In the genomic region with DNA sequence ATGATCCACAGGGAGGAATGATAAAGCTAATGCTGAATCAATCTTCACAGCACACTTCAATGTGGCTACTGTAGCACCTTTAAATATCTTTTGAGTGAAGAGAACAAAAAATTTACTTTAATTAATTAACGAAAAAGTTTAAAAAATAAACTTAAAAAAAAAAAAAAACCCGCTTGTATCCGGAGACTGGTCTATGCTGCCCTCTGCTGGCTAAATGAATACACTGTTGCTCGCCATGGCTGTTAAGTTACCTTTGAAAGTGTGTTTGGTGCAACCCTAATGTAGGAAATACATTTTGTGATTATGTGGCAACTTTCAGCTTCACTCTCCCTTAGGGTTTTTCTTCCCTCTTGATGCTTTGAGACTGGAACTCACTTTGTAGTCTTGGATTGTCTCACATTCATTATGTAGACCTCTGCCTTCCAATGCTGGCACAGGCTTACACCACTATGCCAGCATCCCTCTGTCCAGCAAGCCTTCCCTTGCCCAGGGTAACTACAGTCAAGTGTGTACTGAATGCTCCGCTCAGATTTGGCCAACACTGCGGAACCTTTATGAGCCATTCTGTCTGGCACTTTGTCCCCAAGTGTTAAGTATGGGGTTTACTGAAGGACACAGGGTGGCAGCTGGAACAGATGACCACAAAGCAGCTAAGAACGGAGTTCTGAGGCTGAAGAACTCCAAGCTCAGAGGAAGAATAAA, we compare ENCODE assay signal across 9 mouse cellular contexts. TPM values are rescaled to one million over a fixed set of nuclear protein-coding genes. Genes with fewer than 3 reads are reported as not detected.
DNase-seq lines count a peak whose midpoint lies in the region; ATAC-seq and TF ChIP-seq lines count a peak whose summit lies in the region.
"Had no signal": no experiment of that assay in that cellular context is flagged by ENCODE, and none has a peak within 500 bp of the region (broad histone marks: within the 10 kb centered on the region; RNA-seq: fewer than 3 reads in every experiment).

No protein-coding gene starts in this region.

- no peaks in the 10 kb centered on the region for H3K36me3 ChIP-seq in kidney, embryonic 14.5 days (ENCODE audit: control insufficient read depth, insufficient read depth, low read length)
- no peaks in the 10 kb centered on the region for H3K36me3 ChIP-seq in G1E (replicated peaks)
- H3K36me3 ChIP-seq: stomach, embryonic 15.5 days had no signal

- no peaks in the 10 kb centered on the region for H3K4me1 ChIP-seq in kidney, embryonic 14.5 days (ENCODE audit: control insufficient read depth, insufficient read depth, low read length)
- no peaks in the 10 kb centered on the region for H3K4me1 ChIP-seq in G1E (ENCODE audit: insufficient read depth, low read depth, low read length)

- no peak overlapping the region for H3K9ac ChIP-seq in kidney, embryonic 14.5 days (ENCODE audit: low read depth, low read length)
- H3K9ac ChIP-seq: stomach, embryonic 15.5 days had no signal

- no peak overlapping the region for H3K4me3 ChIP-seq in kidney, embryonic 14.5 days (ENCODE audit: low read length)
- no peak overlapping the region for H3K4me3 ChIP-seq in G1E (ENCODE audit: low read depth, low read length)
- H3K4me3 ChIP-seq: stomach, embryonic 15.5 days had no signal

- TF ChIP-seq CTCF in G1E (IDR thresholded peaks at IDR 0.05; ENCODE audit: low read depth, low read length): peak; percentile 37; the same call in 1 of the 2 replicates

- no peaks in the 10 kb centered on the region for H3K27me3 ChIP-seq in kidney, embryonic 14.5 days (ENCODE audit: control insufficient read depth, insufficient read depth, low read length)
- H3K27me3 ChIP-seq in G1E (ENCODE audit: insufficient read depth, low read length): peaks cover 14% of the 10 kb centered on the region
- H3K27me3 ChIP-seq: stomach, embryonic 15.5 days had no signal

- 18% methylated on average over 7 of the region's 7 CpGs for WGBS in kidney, embryonic 14.5 days

- ATAC-seq in kidney, embryonic 14.5 days (ENCODE audit: low FRiP score, low TSS enrichment): no peak
- no peak for ATAC-seq in G1E (ENCODE audit: extremely low read depth, insufficient number of reproducible peaks, low FRiP score, poor library complexity, severe bottlenecking)
- peak; percentile 82 for ATAC-seq in common myeloid progenitor, adult 5-6 weeks (replicated peaks; ENCODE audit: low read depth, poor library complexity, severe bottlenecking)
- peak; percentile 45 for ATAC-seq in neutrophil, adult 5-6 weeks (ENCODE audit: extremely low read depth, insufficient number of reproducible peaks, low FRiP score, poor library complexity, severe bottlenecking)

- no peaks in the 10 kb centered on the region for H3K9me3 ChIP-seq in kidney, embryonic 14.5 days (ENCODE audit: control insufficient read depth, low read length)
- H3K9me3 ChIP-seq in G1E (replicated peaks): no peaks in the 10 kb centered on the region
- H3K9me3 ChIP-seq: stomach, embryonic 15.5 days had no signal

- H3K27ac ChIP-seq in kidney, embryonic 14.5 days (ENCODE audit: low read depth, low read length): no peak overlapping the region
- H3K27ac ChIP-seq: stomach, embryonic 15.5 days had no signal

- peak; percentile 60 for DNase-seq in kidney, adult 18-20 months
- DNase-seq in CD4-positive helper T cell, adult 2 months (ENCODE audit: low read depth, low spot score): peak; percentile 80
- peak; percentile 13 for DNase-seq in G1E (ENCODE audit: low spot score)
- DNase-seq in kidney, postnatal 36 days: peak; percentile 67 to 83
- no peak for DNase-seq in right cerebral cortex, postnatal 25 days

- no peak overlapping the region for H3K4me2 ChIP-seq in kidney, embryonic 14.5 days (replicated peaks; ENCODE audit: low read depth, low read length)
- H3K4me2 ChIP-seq: stomach, embryonic 15.5 days had no signal

RNA-seq across cellular contexts. Expression of gene Cyth1, which starts 27.7 kb away (rescaled TPM):
- polyA plus RNA-seq in kidney, embryonic 14.5 days (2014; fragmentation: Nextera tagmentation; extraction: Ambion mirVana): 11.4 and 12.4 TPM in 2 replicates
- total RNA-seq in G1E (2014; fragmentation: Nextera tagmentation) (4.0 and 4.5 TPM in 2 replicates), G1E (2017) (7.1 and 7.7 TPM in 2 replicates)
- 2.7 and 3.1 TPM in 2 replicates for polyA plus RNA-seq in G1E (2012)
- total RNA-seq in common myeloid progenitor, adult 5-6 weeks (2017): 35.6 and 37.5 TPM in 2 replicates
- total RNA-seq in neutrophil, adult 5-6 weeks (2017): 155 and 192 TPM in 2 replicates

Comparison
In these comparisons a context has a peak if more than half of its experiments do, and no peak if none do; other contexts are left out.
1. ATAC-seq: peak in common myeloid progenitor, adult 5-6 weeks (single experiment) and neutrophil, adult 5-6 weeks (single experiment); none in kidney, embryonic 14.5 days (single experiment) and G1E (single experiment).